Mouse (Mus musculus): Measurements from ENCODE around the gene Myl9. TPM values are rescaled to one million over a fixed set of nuclear protein-coding genes. Genes with fewer than 3 reads are reported as not detected.
"Not testable (repeated sequence)": the region's sequence is repeated elsewhere in the genome, so short reads cannot be mapped to it uniquely, and the experiment has no call there.

The Myl9 gene
- polyA plus RNA-seq, 1 experiment from 2014 or later, result 133 TPM

- WGBS, result 77% methylated on average over 1 of the region's 1 CpGs
- ATAC-seq (ENCODE audit: low FRiP score) (no peak), DNase-seq (ENCODE audit: low spot score) (no peak)
- Histone ChIP-seq H3K4me1 (replicated peaks; ENCODE audit: control insufficient read depth, insufficient read depth, low read length) (peaks cover 3% of the 10 kb centered on the region), H3K27me3 (ENCODE audit: control insufficient read depth, insufficient read depth, low read length) (no peaks in the 10 kb centered on the region), H3K36me3 (ENCODE audit: control insufficient read depth, insufficient read depth, low read length) (no peaks in the 10 kb centered on the region), H3K9me3 (ENCODE audit: control insufficient read depth, low read length) (no peaks in the 10 kb centered on the region), H3K27ac (ENCODE audit: low read depth, low read length) (no peak overlapping the region), H3K4me3 (ENCODE audit: low read depth, low read length) (no peak overlapping the region), H3K4me2 (replicated peaks; ENCODE audit: low read depth, low read length) (no peak overlapping the region), H3K9ac (ENCODE audit: low read depth, low read length) (no peak overlapping the region)
Measured at GRCm38 (mm10) chr2:156816116-156816515, 40.9 kb downstream of the Myl9 start.

DNA sequence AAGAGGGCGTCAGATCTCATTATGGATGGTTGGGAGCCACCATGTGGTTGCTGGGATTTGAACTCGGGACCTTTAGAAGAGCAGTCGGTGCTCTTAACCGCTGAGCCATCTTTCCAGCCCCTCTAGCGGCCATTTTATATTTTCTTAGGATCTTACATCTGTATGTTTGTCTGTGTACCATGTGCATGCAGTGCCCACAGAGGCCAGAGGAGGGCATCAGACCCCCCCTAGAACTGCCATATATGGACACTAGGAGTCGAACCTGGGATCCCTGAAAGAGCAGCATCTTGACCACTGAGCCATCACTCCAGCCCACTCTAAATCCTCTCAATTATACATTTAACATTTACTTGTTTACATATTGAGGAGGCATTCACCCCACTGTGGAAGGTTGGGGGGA is 49.9 kb downstream of the Myl9 start:
- H3K4me3 ChIP-seq (ENCODE audit: low read depth, low read length); H3K4me1 ChIP-seq (replicated peaks; ENCODE audit: control insufficient read depth, insufficient read depth, low read length); H3K27me3 ChIP-seq (ENCODE audit: control insufficient read depth, insufficient read depth, low read length); ATAC-seq (ENCODE audit: low FRiP score); H3K9ac ChIP-seq (ENCODE audit: low read depth, low read length); H3K4me2 ChIP-seq (replicated peaks; ENCODE audit: low read depth, low read length); H3K27ac ChIP-seq (ENCODE audit: low read depth, low read length); H3K9me3 ChIP-seq (ENCODE audit: control insufficient read depth, low read length); H3K36me3 ChIP-seq (ENCODE audit: control insufficient read depth, insufficient read depth, low read length); DNase-seq (ENCODE audit: low spot score): not testable (repeated sequence)
- 84% methylated on average over 6 of the region's 6 CpGs for WGBS

Other genes starting within 250 kb of the Myl9 start
- 44.4 and 49.1 TPM in 2 replicates for gene Aar2, start 227.8 kb upstream of the Myl9 start, polyA plus RNA-seq (2014; fragmentation: Nextera tagmentation; extraction: Ambion mirVana)
- 161 and 162 TPM in 2 replicates for gene Dlgap4, start 161.7 kb upstream of the Myl9 start, polyA plus RNA-seq (2014; fragmentation: Nextera tagmentation; extraction: Ambion mirVana)
- gene Tgif2, start 64.6 kb downstream of the Myl9 start, polyA plus RNA-seq (2014; fragmentation: Nextera tagmentation; extraction: Ambion mirVana), result 69.6 and 71.8 TPM in 2 replicates
- 5.9 and 8.6 TPM in 2 replicates for gene 4930518I15Rik, start 82.5 kb downstream of the Myl9 start, polyA plus RNA-seq (2014; fragmentation: Nextera tagmentation; extraction: Ambion mirVana)
- gene Rab5if, start 87.7 kb downstream of the Myl9 start, polyA plus RNA-seq (2014; fragmentation: Nextera tagmentation; extraction: Ambion mirVana), result 208 and 214 TPM in 2 replicates
- gene Sla2, start 111.8 kb downstream of the Myl9 start, polyA plus RNA-seq (2014; fragmentation: Nextera tagmentation; extraction: Ambion mirVana), result 0.47 and 0.59 TPM in 2 replicates
- 48.2 and 50.2 TPM in 2 replicates for gene Ndrg3, start 216.6 kb downstream of the Myl9 start, polyA plus RNA-seq (2014; fragmentation: Nextera tagmentation; extraction: Ambion mirVana)
- 42.1 and 44.7 TPM in 2 replicates for gene Dsn1, start 231.7 kb downstream of the Myl9 start, polyA plus RNA-seq (2014; fragmentation: Nextera tagmentation; extraction: Ambion mirVana)